Mouse (Mus musculus) heart, embryonic 13.5 days (tissue): Measurements from ENCODE around the gene Camk2d. TPM values are rescaled to one million over a fixed set of nuclear protein-coding genes. Genes with fewer than 3 reads are reported as not detected.
A peak's percentile ranks its signal among the peaks of the same experiment; 100 is the strongest.

ENCODE experiments used
- ATAC-seq: fragments of 200-750 bp; cut with Nextera tagmentation; 2 replicates; pipeline ENCODE4 v1.8.0; 2017; ENCODE audit warnings: moderate TSS enrichment; ENCODE audit not compliant: insufficient number of reproducible peaks, low FRiP score, low TSS enrichment; ENCODE audit errors: extremely low read depth
- H3K27ac ChIP-seq: fragments of 300-500 bp; sonication (generic); replicated peaks from 2 replicates; pipeline ENCODE4 v1.5.1; 2015; ENCODE audit warnings: moderate library complexity, mild to moderate bottlenecking, inconsistent platforms
- H3K27me3 ChIP-seq: fragments of 300-500 bp; sonication (generic); replicated peaks from 2 replicates; pipeline ENCODE4 v1.6.1; 2015; ENCODE audit warnings: mild to moderate bottlenecking, inconsistent platforms
- H3K36me3 ChIP-seq: fragments of 300-500 bp; sonication (generic); 2 replicates; pipeline ENCODE4 v1.6.1; 2015; ENCODE audit warnings: mild to moderate bottlenecking, inconsistent platforms
- H3K4me1 ChIP-seq: fragments of 300-500 bp; sonication (generic); 2 replicates; pipeline ENCODE4 v1.6.1; 2015; ENCODE audit warnings: inconsistent platforms
- H3K4me2 ChIP-seq: fragments of 300-500 bp; sonication (generic); 2 replicates; pipeline ENCODE4 v1.6.1; 2015; ENCODE audit warnings: inconsistent platforms, mild to moderate bottlenecking, moderate library complexity
- H3K4me3 ChIP-seq: fragments of 300-500 bp; sonication (generic); 2 replicates; pipeline ENCODE4 v1.5.1; 2015; ENCODE audit warnings: moderate library complexity, mild to moderate bottlenecking, inconsistent platforms
- H3K9ac ChIP-seq: fragments of 300-500 bp; sonication (generic); 2 replicates; pipeline ENCODE4 v1.6.1; 2015; ENCODE audit warnings: inconsistent platforms, mild to moderate bottlenecking, moderate library complexity
- H3K9me3 ChIP-seq: fragments of 300-500 bp; sonication (generic); 2 replicates; pipeline ENCODE4 v1.6.1; 2016; ENCODE audit warnings: inconsistent platforms
- WGBS: fragments of 180-500 bp; shearing (Covaris S2); methylation state at CpG from one replicate; pipeline ENCODE4 v1.1.7; 2015; ENCODE audit warnings: mixed read lengths; 5-methylcytosine and 5-hydroxymethylcytosine counted together
- polyA plus RNA-seq: library from polyadenylated mRNA; unstranded; fragments of >200 nt; fragmentation: Nextera tagmentation; extraction: Ambion mirVana; gene quantifications from 2 replicates; pipeline ENCODE4 v1.2.1, GENCODE M21; 2015

Gene Camk2d
- polyA plus RNA-seq, 1 experiment from 2014 or later, result 87.4 TPM

DNA sequence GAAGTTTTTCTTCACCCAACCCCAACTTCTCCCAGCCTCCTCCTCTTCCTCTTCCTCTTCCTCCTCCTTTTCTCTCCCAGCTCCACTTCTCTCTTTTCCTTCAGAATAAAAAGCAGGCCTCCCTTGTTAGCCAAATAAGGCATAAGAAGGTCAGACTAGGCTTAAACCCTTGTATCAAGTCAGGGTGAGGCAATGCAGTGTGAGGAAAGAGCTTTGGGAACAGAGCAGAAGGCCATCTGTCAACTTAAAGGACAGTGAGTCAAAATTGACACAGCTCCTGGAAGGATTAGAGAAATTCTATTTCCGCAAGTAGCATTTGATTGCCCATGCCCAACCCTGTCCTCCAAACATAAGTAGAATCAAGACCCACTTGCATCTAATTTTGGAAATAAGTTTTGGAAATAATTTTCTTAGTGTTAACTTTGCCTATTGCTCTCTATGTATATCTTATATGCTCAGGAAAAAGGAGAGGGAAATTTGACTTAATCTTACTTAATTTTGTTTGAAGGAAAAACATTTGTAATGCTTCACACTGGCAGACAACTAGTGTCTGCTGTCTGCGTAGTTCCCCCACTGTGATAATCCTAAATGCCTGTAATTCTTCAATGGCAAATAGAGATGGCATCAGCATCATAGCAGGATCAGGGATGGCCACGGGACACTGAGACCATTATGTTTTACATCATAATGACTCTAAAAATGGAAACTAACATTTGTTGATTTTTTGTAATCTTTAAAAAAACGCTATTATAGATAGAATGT is 16.8 kb downstream of the Camk2d start:
- Histone ChIP-seq H3K9me3 (peaks cover 8% of the 10 kb centered on the region), H3K9ac (0 out of 2 replicates have a peak overlapping the region, but pooled peaks have one; percentile 21), H3K4me2 (no peak overlapping the region; the same call in 1 of the 2 replicates), H3K4me1 (peaks cover 75% of the 10 kb centered on the region), H3K36me3 (peaks cover 14% of the 10 kb centered on the region), H3K27ac (no peak overlapping the region; the same call in 1 of the 2 replicates), H3K4me3 (no peak overlapping the region), H3K27me3 (no peaks in the 10 kb centered on the region)
- no peak for ATAC-seq
- 45% methylated on average over 4 of the region's 4 CpGs for whole genome bisulfite sequencing

DNA sequence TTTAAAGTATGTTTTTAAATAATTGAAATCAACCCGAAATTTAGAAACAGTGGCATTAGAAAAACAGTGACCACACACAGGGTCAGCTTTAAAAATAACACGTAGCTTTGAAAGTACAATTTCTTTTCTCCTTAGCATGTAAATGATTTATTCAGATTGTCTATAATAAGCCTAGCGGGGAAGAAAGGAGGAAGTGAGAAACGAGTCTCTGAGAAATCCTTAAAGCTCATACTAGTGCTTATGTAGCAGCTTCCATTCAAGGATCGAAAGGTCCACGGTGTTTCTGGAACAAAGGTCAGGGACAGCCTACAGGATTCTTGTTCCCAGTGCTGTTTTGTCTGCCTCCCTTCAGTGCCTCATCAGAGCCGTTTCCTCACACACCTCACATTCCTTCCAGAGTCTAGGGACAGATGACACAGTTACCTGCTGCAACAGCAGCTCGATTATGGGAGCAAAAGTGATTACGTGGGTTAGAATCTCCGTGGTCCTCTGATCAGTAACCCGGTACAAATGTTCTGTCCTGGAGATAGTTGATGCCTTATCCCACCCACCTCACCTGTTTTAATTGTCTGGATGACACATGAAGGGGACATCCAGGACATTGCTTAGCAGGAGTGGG is 17.5 kb downstream of the Camk2d start:
- WGBS, result 55% methylated on average over 11 of the region's 11 CpGs
- peaks cover 76% of the 10 kb centered on the region for H3K4me1 ChIP-seq

DNA sequence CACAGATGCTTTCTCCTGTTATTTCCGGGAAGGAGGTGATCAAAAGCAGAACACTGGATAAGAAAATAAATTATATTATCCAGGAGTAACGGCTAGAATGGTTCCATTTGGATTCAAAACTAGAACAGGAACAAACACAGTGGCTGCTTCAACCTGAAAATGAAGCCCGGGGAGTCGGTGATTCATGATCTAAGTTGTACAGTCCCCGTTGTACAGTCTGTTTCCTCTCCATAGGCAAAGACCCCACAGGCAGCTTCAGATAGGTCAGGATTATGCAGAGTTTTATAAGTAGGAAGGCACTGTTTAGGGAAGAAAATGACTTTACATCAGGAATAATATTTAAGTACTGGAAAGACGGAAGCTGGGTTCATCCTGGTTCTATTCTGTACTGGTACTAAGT is 19.2 kb downstream of the Camk2d start:
- no peak overlapping the region for H3K4me2 ChIP-seq
- no peak overlapping the region for H3K27ac ChIP-seq
- H3K4me1 ChIP-seq, result peaks cover 62% of the 10 kb centered on the region
- WGBS, result 66% methylated on average over 6 of the region's 6 CpGs
- no peaks in the 10 kb centered on the region for H3K27me3 ChIP-seq
- peaks cover 25% of the 10 kb centered on the region for H3K36me3 ChIP-seq
- peaks cover 8% of the 10 kb centered on the region for H3K9me3 ChIP-seq
- no peak overlapping the region for H3K4me3 ChIP-seq
- ATAC-seq, result no peak
- H3K9ac ChIP-seq, result no peak overlapping the region

More for the DNA sequence above, 17.5 kb downstream of the Camk2d start:
- Histone ChIP-seq H3K4me3 (no peak overlapping the region), H3K9ac (no peak overlapping the region), H3K27me3 (no peaks in the 10 kb centered on the region), H3K9me3 (peaks cover 8% of the 10 kb centered on the region), H3K36me3 (peaks cover 14% of the 10 kb centered on the region), H3K4me2 (no peak overlapping the region), H3K27ac (no peak overlapping the region)
- no peak for ATAC-seq

DNA sequence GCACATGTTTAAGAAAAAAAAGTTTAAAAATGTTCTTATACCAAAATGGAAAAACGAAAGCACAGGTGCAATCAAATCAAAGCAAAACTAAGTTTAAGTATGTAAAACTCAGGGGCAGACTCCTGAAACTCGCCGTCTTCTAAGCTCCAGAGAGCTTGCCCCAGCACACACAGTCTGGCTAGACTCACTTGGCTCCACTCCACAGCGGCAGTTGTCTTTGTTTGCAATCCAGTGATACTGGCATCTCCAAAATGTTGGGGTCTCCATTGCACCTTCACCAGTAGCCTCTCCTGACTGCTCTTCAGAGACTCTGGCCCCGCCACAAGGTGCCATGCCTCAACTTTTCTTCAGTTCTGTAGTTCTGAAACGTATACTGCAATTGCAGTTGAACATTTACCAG is 24.1 kb downstream of the Camk2d start:
- Histone ChIP-seq H3K27ac (no peak overlapping the region), H3K4me3 (no peak overlapping the region), H3K9me3 (peaks cover 8% of the 10 kb centered on the region), H3K27me3 (no peaks in the 10 kb centered on the region), H3K36me3 (peaks cover 34% of the 10 kb centered on the region), H3K4me1 (peaks cover 35% of the 10 kb centered on the region), H3K9ac (no peak overlapping the region), H3K4me2 (no peak overlapping the region)
- 81% methylated on average over 6 of the region's 6 CpGs for WGBS
- ATAC-seq, result no peak

DNA sequence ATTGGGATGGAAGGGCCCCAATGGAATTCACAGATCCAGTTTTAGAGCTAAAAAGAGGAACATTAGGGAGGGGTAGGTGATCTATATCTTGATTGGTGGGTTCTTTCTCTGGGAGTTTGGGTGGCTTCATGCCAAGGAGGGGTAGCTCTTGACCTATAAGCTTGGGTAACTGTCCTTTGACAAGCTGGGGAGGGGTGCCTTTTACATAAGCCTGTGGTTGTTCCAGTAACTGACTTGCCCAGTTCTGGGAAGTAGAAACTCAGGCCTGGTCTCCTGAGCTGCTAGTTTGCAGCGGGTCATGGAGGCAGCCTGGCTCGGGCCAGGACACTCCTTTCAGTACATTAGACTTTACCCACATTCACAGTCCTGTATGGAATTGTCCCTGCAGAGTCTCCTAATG is 26.4 kb downstream of the Camk2d start:
- Histone ChIP-seq H3K4me1 (peaks cover 42% of the 10 kb centered on the region), H3K36me3 (peaks cover 20% of the 10 kb centered on the region), H3K9me3 (no peaks in the 10 kb centered on the region), H3K27ac (no peak overlapping the region), H3K4me2 (no peak overlapping the region), H3K9ac (no peak overlapping the region), H3K27me3 (no peaks in the 10 kb centered on the region), H3K4me3 (no peak overlapping the region)
- WGBS, result 84% methylated on average over 2 of the region's 2 CpGs
- ATAC-seq, result no peak

DNA sequence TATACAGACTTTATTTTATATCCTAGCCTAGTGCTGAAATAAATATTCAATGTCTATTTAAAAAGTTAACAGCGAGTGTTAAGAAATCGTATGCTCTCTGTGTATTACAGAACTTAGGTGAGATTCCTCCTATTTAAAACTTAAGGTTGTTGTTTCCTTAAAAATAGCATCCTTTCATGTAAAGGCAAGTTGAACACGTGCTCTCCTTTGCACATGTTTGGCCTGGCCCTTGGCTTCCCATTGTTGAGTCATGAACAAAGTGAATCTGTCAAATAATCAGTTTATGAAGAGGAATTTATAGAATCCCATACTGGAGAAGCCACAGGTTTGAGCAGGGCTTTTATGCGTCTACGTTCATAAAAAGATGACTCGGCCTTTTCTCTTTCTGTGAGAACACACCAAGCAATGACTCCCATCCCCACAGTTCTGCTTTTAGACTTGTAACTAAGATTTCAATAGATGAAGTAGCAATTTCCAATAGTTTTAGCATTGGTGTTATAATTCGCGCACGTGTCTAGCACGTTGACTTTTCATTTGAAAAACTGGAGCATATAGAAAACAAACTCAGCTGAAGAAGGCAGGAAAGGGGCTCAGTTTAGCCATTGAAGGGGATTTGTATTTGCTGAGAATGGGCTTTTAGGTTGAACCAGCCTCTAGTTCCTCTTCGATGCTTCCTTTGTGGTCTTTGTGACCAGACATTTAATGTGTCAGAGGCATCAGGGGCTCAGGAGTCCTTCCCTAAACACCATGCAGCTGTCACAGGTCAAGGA is 29.1 kb downstream of the Camk2d start:
- Histone ChIP-seq H3K4me1 (peaks cover 56% of the 10 kb centered on the region), H3K36me3 (peaks cover 10% of the 10 kb centered on the region), H3K27ac (no peak overlapping the region), H3K9ac (no peak overlapping the region), H3K4me3 (no peak overlapping the region), H3K27me3 (no peaks in the 10 kb centered on the region), H3K4me2 (no peak overlapping the region), H3K9me3 (no peaks in the 10 kb centered on the region)
- WGBS, result 81% methylated on average over 11 of the region's 11 CpGs
- no peak for ATAC-seq

DNA sequence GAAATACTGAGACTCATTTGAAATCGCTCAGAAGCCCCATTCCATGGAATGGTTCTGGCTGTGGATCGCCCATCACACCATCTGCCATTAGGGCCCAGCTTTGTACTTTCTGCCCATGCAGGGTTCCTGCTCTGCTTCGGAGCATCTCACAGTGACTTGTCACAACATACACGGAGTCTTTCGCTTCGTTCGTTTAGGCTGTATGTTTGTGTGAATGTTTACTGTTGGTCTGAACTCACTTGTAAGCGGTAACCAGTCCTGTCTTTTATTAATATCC is 29.6 kb downstream of the Camk2d start:
- Histone ChIP-seq H3K27ac (no peak overlapping the region), H3K9me3 (no peaks in the 10 kb centered on the region), H3K4me3 (no peak overlapping the region), H3K4me1 (peaks cover 56% of the 10 kb centered on the region), H3K4me2 (no peak overlapping the region), H3K9ac (no peak overlapping the region), H3K27me3 (no peaks in the 10 kb centered on the region), H3K36me3 (peaks cover 5% of the 10 kb centered on the region)
- ATAC-seq, result no peak
- WGBS, result 83% methylated on average over 8 of the region's 8 CpGs

DNA sequence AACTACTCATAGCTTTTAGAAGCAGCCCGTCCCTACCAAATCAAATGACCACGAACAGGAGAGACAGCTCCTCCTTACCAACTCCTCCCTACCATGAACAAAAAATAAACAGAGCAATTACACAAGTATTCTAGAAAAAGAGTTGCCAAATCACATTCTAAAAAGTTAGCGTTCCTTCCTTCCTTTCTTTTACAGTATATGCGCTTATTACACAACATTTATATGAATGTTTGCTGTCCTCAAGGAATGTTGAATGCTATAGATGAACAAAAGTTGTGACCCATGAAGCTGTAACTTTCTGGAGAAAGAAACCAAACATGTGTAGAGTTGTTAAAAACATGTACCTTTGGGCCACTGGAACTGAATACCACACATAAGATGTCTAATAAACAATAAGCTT is 31.9 kb downstream of the Camk2d start:
- Histone ChIP-seq H3K9ac (no peak overlapping the region), H3K4me1 (peaks cover 67% of the 10 kb centered on the region), H3K9me3 (no peaks in the 10 kb centered on the region), H3K27ac (peak overlapping the region; percentile 79), H3K36me3 (no peaks in the 10 kb centered on the region; the same call in 1 of the 2 replicates), H3K4me3 (no peak overlapping the region), H3K4me2 (no peak overlapping the region), H3K27me3 (no peaks in the 10 kb centered on the region)
- WGBS, result 79% methylated on average over 4 of the region's 4 CpGs
- ATAC-seq, result no peak

DNA sequence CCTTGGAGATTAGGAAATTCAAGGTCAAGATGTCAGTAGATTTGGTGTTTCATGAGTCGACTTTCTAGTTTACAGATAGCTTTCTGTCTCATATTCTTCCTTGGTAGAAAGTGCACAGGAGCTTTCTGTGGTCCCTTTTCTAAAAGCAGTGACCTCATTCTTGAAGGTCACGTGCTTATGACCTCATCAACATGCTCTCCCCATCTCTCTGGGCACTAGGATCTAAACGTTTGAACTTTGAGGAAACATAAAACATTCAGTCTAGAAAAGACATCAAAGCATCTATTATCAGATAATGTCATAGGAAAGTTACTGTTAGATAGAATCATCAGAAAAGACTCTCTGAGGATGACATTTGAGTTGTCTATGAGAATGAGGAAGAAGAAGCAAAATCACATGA is 32.3 kb downstream of the Camk2d start:
- 46% methylated on average over 3 of the region's 3 CpGs for WGBS
- Histone ChIP-seq H3K9ac (no peak overlapping the region), H3K9me3 (no peaks in the 10 kb centered on the region), H3K36me3 (no peaks in the 10 kb centered on the region; the same call in 1 of the 2 replicates), H3K4me1 (peaks cover 71% of the 10 kb centered on the region), H3K27me3 (no peaks in the 10 kb centered on the region), H3K4me3 (no peak overlapping the region), H3K27ac (peak overlapping the region; percentile 79), H3K4me2 (no peak overlapping the region)
- ATAC-seq, result no peak

DNA sequence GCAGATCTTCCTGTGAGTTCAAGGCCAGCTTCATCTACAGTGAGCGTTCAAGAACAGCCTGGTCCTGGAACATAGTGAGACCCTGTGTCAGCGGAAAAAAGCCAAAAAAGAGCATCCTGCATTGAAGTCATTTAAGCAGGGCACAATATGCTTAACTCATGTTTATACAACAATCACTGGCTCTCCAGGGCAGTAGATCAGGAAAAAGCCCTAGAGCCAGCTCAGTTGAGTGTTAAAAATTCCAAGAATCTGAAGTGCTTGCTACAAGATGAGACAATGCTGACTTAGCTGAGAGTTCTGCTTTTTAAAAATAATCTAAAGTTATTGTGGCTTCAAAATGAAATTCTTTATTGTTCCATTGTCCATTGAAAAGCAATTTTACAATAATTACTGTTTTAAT is 32.9 kb downstream of the Camk2d start:
- H3K9me3 ChIP-seq, result no peaks in the 10 kb centered on the region
- H3K36me3 ChIP-seq, result no peaks in the 10 kb centered on the region
- H3K4me1 ChIP-seq, result peaks cover 77% of the 10 kb centered on the region
- H3K4me3 ChIP-seq, result no peak overlapping the region
- WGBS, result 60% methylated on average over 2 of the region's 2 CpGs
- no peaks in the 10 kb centered on the region for H3K27me3 ChIP-seq
- H3K27ac ChIP-seq, result peak overlapping the region; percentile 79
- H3K9ac ChIP-seq, result no peak overlapping the region
- no peak for ATAC-seq
- H3K4me2 ChIP-seq, result peak overlapping the region; percentile 4; the same call in 1 of the 2 replicates

DNA sequence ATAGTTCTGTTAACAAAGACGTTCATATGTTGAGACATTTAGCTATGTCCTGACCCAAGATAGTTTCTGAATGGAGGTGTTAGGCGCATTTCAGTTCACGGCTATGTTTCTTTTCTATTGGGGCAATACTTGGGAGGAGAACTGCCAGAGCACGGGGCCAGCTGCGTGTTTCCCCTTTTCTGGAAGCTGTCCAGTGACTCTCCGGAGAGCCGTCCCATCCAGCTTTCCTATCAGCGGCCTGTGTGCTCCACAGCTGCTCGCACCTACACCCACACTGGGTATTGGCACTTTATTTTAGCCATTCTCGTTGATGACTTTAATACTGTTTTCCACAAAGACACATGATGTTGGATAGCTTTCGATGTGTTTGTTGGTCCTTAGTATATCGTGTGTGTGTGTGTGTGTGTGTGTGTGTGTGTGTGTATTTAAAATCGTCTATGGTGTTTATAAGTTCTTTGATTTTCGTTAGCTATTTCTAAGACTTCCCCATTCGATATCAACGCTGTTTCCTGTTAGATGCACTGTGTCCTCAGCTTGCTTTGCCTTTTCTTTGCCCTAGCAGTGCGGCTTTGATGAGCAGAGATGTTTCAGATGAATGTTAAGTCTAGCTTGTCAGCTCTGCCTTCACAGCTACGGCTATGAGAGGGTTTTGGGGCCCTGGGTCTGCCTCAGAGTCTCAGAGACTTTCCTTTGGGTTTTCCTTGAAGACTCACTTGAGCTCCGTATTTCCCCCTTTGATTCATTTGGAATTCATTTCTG is 34.2 kb downstream of the Camk2d start:
- Histone ChIP-seq H3K4me1 (peaks cover 72% of the 10 kb centered on the region), H3K9ac (peak overlapping the region; percentile 63), H3K27ac (peak overlapping the region; percentile 75), H3K4me3 (no peak overlapping the region), H3K4me2 (peak overlapping the region; percentile 58), H3K27me3 (no peaks in the 10 kb centered on the region), H3K36me3 (no peaks in the 10 kb centered on the region), H3K9me3 (no peaks in the 10 kb centered on the region)
- WGBS, result 33% methylated on average over 19 of the region's 19 CpGs
- peak; percentile 63; the same call in 1 of the 2 replicates for ATAC-seq
